19 mouse cellular contexts compared by ENCODE assay signal in genomic region chr8:116192096-116192495, GRCm38 (mm10).
DNase-seq lines count a peak whose midpoint lies in the region; ATAC-seq and TF ChIP-seq lines count a peak whose summit lies in the region.
"Had no signal": no experiment of that assay in that cellular context is flagged by ENCODE, and none has a peak within 500 bp of the region (broad histone marks: within the 10 kb centered on the region; RNA-seq: fewer than 3 reads in every experiment).

No protein-coding gene starts in this region.

- no peaks in the 10 kb centered on the region; the same call in 1 of the 2 replicates for H3K4me1 ChIP-seq in kidney, adult 2 months (ENCODE audit: control insufficient read depth, insufficient read depth, low read length)
- H3K4me1 ChIP-seq in kidney, embryonic 15.5 days, result peaks cover 18% of the 10 kb centered on the region
- H3K4me1 ChIP-seq: embryonic facial prominence, embryonic 13.5 days; heart, embryonic 13.5 days had no signal

- WGBS in kidney, adult 2 months, result 25% methylated on average over 3 of the region's 3 CpGs
- WGBS in kidney, embryonic 15.5 days, result 12% methylated on average over 3 of the region's 3 CpGs

- no peak for TF ChIP-seq POLR2A in kidney, adult 2 months (IDR thresholded peaks at IDR 0.05; ENCODE audit: low read depth, low read length)

- no peaks in the 10 kb centered on the region for H3K36me3 ChIP-seq in kidney, adult 2 months (ENCODE audit: control insufficient read depth, insufficient read depth, low read length)
- H3K36me3 ChIP-seq in kidney, embryonic 15.5 days, result no peaks in the 10 kb centered on the region
- H3K36me3 ChIP-seq: embryonic facial prominence, embryonic 13.5 days; heart, embryonic 13.5 days; hindbrain, embryonic 15.5 days had no signal

- TF ChIP-seq CTCF in kidney, adult 2 months (conservative IDR thresholded peaks at IDR 0.05; ENCODE audit: insufficient read depth, insufficient read length, low read depth, low read length), result no peak

- H3K9ac ChIP-seq in kidney, embryonic 15.5 days, result no peak overlapping the region
- H3K9ac ChIP-seq: embryonic facial prominence, embryonic 13.5 days; heart, embryonic 13.5 days; hindbrain, embryonic 15.5 days had no signal

- H3K27ac ChIP-seq in kidney, adult 2 months (ENCODE audit: insufficient read depth, low read depth, low read length), result no peak overlapping the region
- no peak overlapping the region for H3K27ac ChIP-seq in kidney, embryonic 15.5 days
- H3K27ac ChIP-seq: embryonic facial prominence, embryonic 13.5 days; gastrocnemius, adult 2 months; heart, embryonic 13.5 days; hindbrain, embryonic 15.5 days had no signal

- no peaks in the 10 kb centered on the region for H3K9me3 ChIP-seq in kidney, embryonic 15.5 days (replicated peaks)
- H3K9me3 ChIP-seq: embryonic facial prominence, embryonic 13.5 days; heart, embryonic 13.5 days; hindbrain, embryonic 15.5 days had no signal

- DNase-seq in adrenal gland, postnatal 14 days, result peak; percentile 10
- DNase-seq in adrenal gland, adult 18-20 months (ENCODE audit: low spot score in 2 of 2), result no peak
- DNase-seq in kidney, adult 2 months, result peak; percentile 66
- peak; percentile 57 for DNase-seq in kidney, postnatal 14 days
- DNase-seq in lung, postnatal 4 days, result no peak
- no peak for DNase-seq in spleen, adult 12 weeks (ENCODE audit: low spot score)
- DNase-seq: adrenal gland, postnatal 10 days; cerebellum, adult 18-20 months; cerebellum, adult 9-11 months; cerebellum, postnatal 36 days; gastrocnemius, adult 2 months; gastrocnemius, postnatal 25 days; heart, postnatal 36 days had no signal

- H3K4me3 ChIP-seq in kidney, adult 2 months (ENCODE audit: insufficient read depth, low read depth, low read length), result no peak overlapping the region
- H3K4me3 ChIP-seq in kidney, embryonic 15.5 days (replicated peaks), result no peak overlapping the region
- H3K4me3 ChIP-seq: embryonic facial prominence, embryonic 13.5 days; gastrocnemius, adult 2 months; heart, embryonic 13.5 days; hindbrain, embryonic 15.5 days had no signal

- H3K27me3 ChIP-seq in kidney, adult 2 months (replicated peaks; ENCODE audit: control insufficient read depth, insufficient read depth, low read length), result no peaks in the 10 kb centered on the region
- H3K27me3 ChIP-seq in kidney, embryonic 15.5 days, result no peaks in the 10 kb centered on the region
- H3K27me3 ChIP-seq: embryonic facial prominence, embryonic 13.5 days; heart, embryonic 13.5 days; hindbrain, embryonic 15.5 days had no signal

- no peak for ATAC-seq in kidney, embryonic 15.5 days (replicated peaks; ENCODE audit: low FRiP score)
- ATAC-seq: activated CD4-positive, CD25-positive, alpha-beta regulatory T cell, adult 4 months; forebrain, embryonic 14.5 days had no signal

- H3K4me2 ChIP-seq in kidney, embryonic 15.5 days, result no peak overlapping the region
- H3K4me2 ChIP-seq: embryonic facial prominence, embryonic 13.5 days; heart, embryonic 13.5 days; hindbrain, embryonic 15.5 days had no signal

Comparison
In these comparisons a context has a peak if more than half of its experiments do, and no peak if none do; other contexts are left out.
1. DNase-seq: peak in adrenal gland, postnatal 14 days (single experiment), kidney, adult 2 months (single experiment) and kidney, postnatal 14 days (single experiment); none in adrenal gland, adult 18-20 months (0 of 2), lung, postnatal 4 days (0 of 2) and spleen, adult 12 weeks (single experiment).